23 mouse cellular contexts compared by ENCODE assay signal in the genomic region with DNA sequence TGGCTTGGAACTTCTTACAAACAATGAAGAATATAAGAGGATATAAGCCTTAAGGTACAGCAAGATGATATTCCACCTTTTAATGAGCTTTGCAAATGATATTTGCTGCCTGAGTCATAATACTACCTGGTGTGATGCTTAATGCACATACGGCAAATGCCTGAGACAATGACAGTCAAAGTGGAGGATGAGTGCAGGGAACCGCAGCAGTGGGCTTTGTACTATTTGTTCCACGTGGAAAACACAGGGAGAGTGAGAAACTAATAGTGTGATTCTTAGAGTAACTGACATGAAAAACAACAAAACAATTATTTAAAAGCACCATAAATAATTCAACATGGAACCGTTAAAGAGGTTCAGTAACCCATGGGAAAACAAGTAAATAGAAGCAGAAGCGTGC.
DNase-seq lines count a peak whose midpoint lies in the region; ATAC-seq and TF ChIP-seq lines count a peak whose summit lies in the region.
"Had no signal": no experiment of that assay in that cellular context is flagged by ENCODE, and none has a peak within 500 bp of the region (broad histone marks: within the 10 kb centered on the region; RNA-seq: fewer than 3 reads in every experiment).

No protein-coding gene starts in this region.

- H3K36me3 ChIP-seq in neural tube, embryonic 13.5 days = no peaks in the 10 kb centered on the region
- no peaks in the 10 kb centered on the region for H3K36me3 ChIP-seq in neural tube, embryonic 14.5 days (ENCODE audit: control insufficient read depth, insufficient read depth, low read length)
- no peaks in the 10 kb centered on the region for H3K36me3 ChIP-seq in neural tube, embryonic 15.5 days
- H3K36me3 ChIP-seq: G1E had no signal

- TF ChIP-seq CTCF in brain, embryonic 14.5 days (IDR thresholded peaks at IDR 0.05; ENCODE audit: borderline replicate concordance, extremely low read depth, insufficient read depth, insufficient read length) = no peak

- no peak overlapping the region for H3K4me2 ChIP-seq in neural tube, embryonic 13.5 days
- no peak overlapping the region for H3K4me2 ChIP-seq in neural tube, embryonic 14.5 days (ENCODE audit: low read depth, low read length)
- H3K4me2 ChIP-seq in neural tube, embryonic 15.5 days = no peak overlapping the region

- no peak overlapping the region for H3K27ac ChIP-seq in neural tube, embryonic 13.5 days (replicated peaks)
- H3K27ac ChIP-seq in neural tube, embryonic 14.5 days (ENCODE audit: low read depth, low read length) = no peak overlapping the region
- no peak overlapping the region for H3K27ac ChIP-seq in neural tube, embryonic 15.5 days (replicated peaks)

- no peak overlapping the region for H3K9ac ChIP-seq in neural tube, embryonic 13.5 days
- H3K9ac ChIP-seq in neural tube, embryonic 14.5 days (replicated peaks; ENCODE audit: low read depth, low read length) = no peak overlapping the region
- H3K9ac ChIP-seq in neural tube, embryonic 15.5 days (replicated peaks) = no peak overlapping the region

- no peaks in the 10 kb centered on the region for H3K27me3 ChIP-seq in neural tube, embryonic 13.5 days
- no peaks in the 10 kb centered on the region for H3K27me3 ChIP-seq in neural tube, embryonic 14.5 days (ENCODE audit: control insufficient read depth, insufficient read depth, low read length)
- no peaks in the 10 kb centered on the region for H3K27me3 ChIP-seq in neural tube, embryonic 15.5 days (replicated peaks)
- H3K27me3 ChIP-seq: CH12.LX, Patski had no signal

- 49% methylated on average over 5 of the region's 5 CpGs for WGBS in neural tube, embryonic 13.5 days
- WGBS in neural tube, embryonic 14.5 days = 48% methylated on average over 5 of the region's 5 CpGs
- 47% methylated on average over 5 of the region's 5 CpGs for WGBS in neural tube, embryonic 15.5 days

- H3K9me3 ChIP-seq in neural tube, embryonic 13.5 days = no peaks in the 10 kb centered on the region
- H3K9me3 ChIP-seq in neural tube, embryonic 14.5 days (ENCODE audit: control insufficient read depth, low read length) = no peaks in the 10 kb centered on the region
- no peaks in the 10 kb centered on the region for H3K9me3 ChIP-seq in neural tube, embryonic 15.5 days (replicated peaks)

- ATAC-seq in neural tube, embryonic 13.5 days (ENCODE audit: low read depth) = peak; percentile 63; the same call in 1 of the 2 replicates
- peak; percentile 65; the same call in 1 of the 2 replicates for ATAC-seq in neural tube, embryonic 14.5 days (ENCODE audit: low read depth)
- no peak for ATAC-seq in neural tube, embryonic 15.5 days (ENCODE audit: low FRiP score)
- ATAC-seq: activated CD4-positive, CD25-positive, alpha-beta regulatory T cell, adult 4 months; CD4-positive, CD25-positive, alpha-beta regulatory T cell, adult 4 months; Patski had no signal

- no peaks in the 10 kb centered on the region; the same call in 1 of the 2 replicates for H3K4me1 ChIP-seq in neural tube, embryonic 13.5 days (replicated peaks)
- H3K4me1 ChIP-seq in neural tube, embryonic 14.5 days (ENCODE audit: control insufficient read depth, insufficient read depth, low read length) = no peaks in the 10 kb centered on the region
- H3K4me1 ChIP-seq in neural tube, embryonic 15.5 days = peaks cover 8% of the 10 kb centered on the region; the same call in 1 of the 2 replicates

- no peak for DNase-seq in neural tube, embryonic 10.5 days (ENCODE audit: extremely low spot score, low spot score)
- DNase-seq in retina, embryonic 14.5 days (ENCODE audit: low spot score) = peak; percentile 32
- DNase-seq in retina, postnatal 1 day = no peak
- DNase-seq in brain, embryonic 14.5 days (ENCODE audit: low read depth) = peak; percentile 23
- no peak for DNase-seq in adrenal gland, postnatal 10 days
- DNase-seq: adrenal gland, adult 2 months; adrenal gland, adult 8-10 months; adrenal gland, postnatal 14 days; adrenal gland, postnatal 25 days; adrenal gland, postnatal 36 days; B cell, adult 2 months; cerebellum, adult 11 months; cerebellum, adult 11-12 months; cerebellum, adult 18-20 months; cerebellum, adult 2 months had no signal

- no peak for TF ChIP-seq POLR2A in brain, embryonic 14.5 days (IDR thresholded peaks at IDR 0.05; ENCODE audit: borderline replicate concordance, extremely low read depth, insufficient read depth, insufficient read length, poor library complexity, severe bottlenecking)

- H3K4me3 ChIP-seq in neural tube, embryonic 13.5 days = no peak overlapping the region
- no peak overlapping the region for H3K4me3 ChIP-seq in neural tube, embryonic 14.5 days (ENCODE audit: low read depth, low read length)
- no peak overlapping the region for H3K4me3 ChIP-seq in neural tube, embryonic 15.5 days (replicated peaks)

Comparison
In these comparisons a context has a peak if more than half of its experiments do, and no peak if none do; other contexts are left out.
1. DNase-seq: peak in retina, embryonic 14.5 days (single experiment) and brain, embryonic 14.5 days (single experiment); none in neural tube, embryonic 10.5 days (single experiment), retina, postnatal 1 day (single experiment) and adrenal gland, postnatal 10 days (single experiment).